Mouse (Mus musculus) embryonic facial prominence, embryonic 11.5 days (tissue): Measurements from ENCODE around the gene Asap3. TPM values are rescaled to one million over a fixed set of nuclear protein-coding genes. Genes with fewer than 3 reads are reported as not detected.

Experiments used
- ATAC-seq: fragments of 200-750 bp; cut with Nextera tagmentation; replicated peaks from 2 replicates; pipeline ENCODE4 v1.8.0; 2017; ENCODE audit warnings: low read depth; ENCODE audit not compliant: insufficient number of reproducible peaks, low FRiP score, low TSS enrichment
- DNase-seq: peaks from one replicate; pipeline ENCODE4 v3.0.0-alpha.2; 2015; ENCODE audit warnings: low spot score
- H3K27ac ChIP-seq: fragments of 300-500 bp; sonication (generic); replicated peaks from 2 replicates; pipeline ENCODE4 v1.5.1; 2014; ENCODE audit warnings: mild to moderate bottlenecking, low read depth, low read length, control low read depth
- H3K27me3 ChIP-seq: fragments of 300-500 bp; sonication (generic); 2 replicates; pipeline ENCODE4 v1.6.1; 2014; ENCODE audit warnings: mild to moderate bottlenecking, low read length, moderate library complexity, mixed read lengths; ENCODE audit not compliant: control insufficient read depth, insufficient read depth
- H3K36me3 ChIP-seq: fragments of 300-500 bp; sonication (generic); replicated peaks from 2 replicates; pipeline ENCODE4 v1.6.1; 2014; ENCODE audit warnings: low read depth, mild to moderate bottlenecking, low read length, moderate library complexity, mixed read lengths; ENCODE audit not compliant: control insufficient read depth, insufficient read depth
- H3K4me1 ChIP-seq: fragments of 300-500 bp; sonication (generic); 2 replicates; pipeline ENCODE4 v1.6.1; 2014; ENCODE audit warnings: low read length, mixed read lengths; ENCODE audit not compliant: control insufficient read depth, insufficient read depth
- H3K4me2 ChIP-seq: fragments of 300-500 bp; sonication (generic); 2 replicates; pipeline ENCODE4 v1.6.1; 2014; ENCODE audit warnings: low read depth, mild to moderate bottlenecking, control low read depth, low read length, moderate library complexity
- H3K4me3 ChIP-seq: fragments of 300-500 bp; sonication (generic); 2 replicates; pipeline ENCODE4 v1.5.1; 2014; ENCODE audit warnings: low read depth, low read length, control low read depth
- H3K9ac ChIP-seq: fragments of 300-500 bp; sonication (generic); replicated peaks from 2 replicates; pipeline ENCODE4 v1.6.1; 2014; ENCODE audit warnings: mild to moderate bottlenecking, control low read depth, low read length
- H3K9me3 ChIP-seq: fragments of 300-500 bp; sonication (generic); replicated peaks from 2 replicates; pipeline ENCODE4 v1.6.1; 2016; ENCODE audit warnings: mild to moderate bottlenecking, low read length, inconsistent platforms, mixed read lengths; ENCODE audit not compliant: control insufficient read depth
- WGBS: fragments of 180-500 bp; shearing (Covaris S2); extraction: QIAGEN DNeasy Blood & Tissue Kit; methylation state at CpG from one replicate; pipeline ENCODE4 v1.1.7; 2014; 5-methylcytosine and 5-hydroxymethylcytosine counted together
- polyA plus RNA-seq: library from polyadenylated mRNA; unstranded; fragments of >200 nt; fragmentation: Nextera tagmentation; extraction: Ambion mirVana; gene quantifications from 2 replicates; pipeline ENCODE4 v1.2.1, GENCODE M21; 2014

Gene Asap3
- polyA plus RNA-seq, 1 experiment from 2014 or later, result 2.9 TPM

GRCm38 (mm10) chr4:136244208-136244607, 38.0 kb downstream of the Asap3 start:
- Histone ChIP-seq H3K27ac (no peak overlapping the region), H3K4me3 (no peak overlapping the region), H3K9me3 (no peaks in the 10 kb centered on the region), H3K4me1 (peaks cover 22% of the 10 kb centered on the region), H3K36me3 (no peaks in the 10 kb centered on the region), H3K27me3 (peaks cover 45% of the 10 kb centered on the region), H3K9ac (no peak overlapping the region), H3K4me2 (no peak overlapping the region)
- WGBS, result 58% methylated on average over 7 of the region's 7 CpGs
- DNase-seq (no peak), ATAC-seq (no peak)

- no peaks in the 10 kb centered on the region for H3K36me3 ChIP-seq
- no peak overlapping the region for H3K4me2 ChIP-seq
- no peak for DNase-seq
- H3K4me3 ChIP-seq, result no peak overlapping the region
- 38% methylated on average over 5 of the region's 5 CpGs for WGBS
- peaks cover 22% of the 10 kb centered on the region for H3K4me1 ChIP-seq
- H3K27ac ChIP-seq, result no peak overlapping the region
- no peak for ATAC-seq
- peaks cover 55% of the 10 kb centered on the region for H3K27me3 ChIP-seq
- no peak overlapping the region for H3K9ac ChIP-seq
- no peaks in the 10 kb centered on the region for H3K9me3 ChIP-seq
Observed at GRCm38 (mm10) chr4:136245681-136246080, 39.5 kb downstream of the Asap3 start.

DNA sequence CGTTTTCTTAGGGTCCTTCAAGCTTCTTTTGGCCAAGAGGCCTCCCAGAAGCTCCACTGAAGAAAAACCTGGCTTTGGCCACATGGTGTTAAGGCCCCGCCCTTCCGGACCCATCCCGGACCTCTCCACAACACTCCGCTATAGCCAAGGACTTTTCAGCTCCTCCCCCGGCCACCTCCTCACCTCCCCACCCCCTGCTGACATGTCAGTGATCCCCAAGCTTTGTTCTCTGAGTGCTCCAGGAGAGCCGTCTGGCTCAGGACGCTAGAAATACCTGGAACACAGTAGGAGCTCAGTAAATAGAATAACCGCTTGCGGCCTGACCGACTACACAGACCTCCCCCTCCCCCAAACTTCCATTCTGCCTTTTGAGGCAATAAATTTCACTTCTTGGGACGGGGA, 40.4 kb downstream of the Asap3 start:
- Histone ChIP-seq H3K27ac (no peak overlapping the region), H3K9me3 (no peaks in the 10 kb centered on the region), H3K4me3 (no peak overlapping the region), H3K4me2 (no peak overlapping the region), H3K9ac (no peak overlapping the region), H3K27me3 (peaks cover 55% of the 10 kb centered on the region), H3K36me3 (no peaks in the 10 kb centered on the region), H3K4me1 (peaks cover 22% of the 10 kb centered on the region)
- no peak for DNase-seq
- 3% methylated on average over 12 of the region's 12 CpGs for WGBS
- ATAC-seq, result no peak

- Histone ChIP-seq H3K9me3 (no peaks in the 10 kb centered on the region), H3K27ac (no peak overlapping the region), H3K4me2 (peak overlapping the region; percentile 90), H3K36me3 (no peaks in the 10 kb centered on the region), H3K4me1 (peaks cover 22% of the 10 kb centered on the region), H3K9ac (no peak overlapping the region), H3K27me3 (peaks cover 55% of the 10 kb centered on the region), H3K4me3 (peak overlapping the region; percentile 46)
- under 1% methylated on average over 14 of the region's 14 CpGs for WGBS
- peak; percentile 28 for DNase-seq
- ATAC-seq, result no peak
Observed at GRCm38 (mm10) chr4:136247386-136247728, 41.2 kb downstream of the Asap3 start.

DNA sequence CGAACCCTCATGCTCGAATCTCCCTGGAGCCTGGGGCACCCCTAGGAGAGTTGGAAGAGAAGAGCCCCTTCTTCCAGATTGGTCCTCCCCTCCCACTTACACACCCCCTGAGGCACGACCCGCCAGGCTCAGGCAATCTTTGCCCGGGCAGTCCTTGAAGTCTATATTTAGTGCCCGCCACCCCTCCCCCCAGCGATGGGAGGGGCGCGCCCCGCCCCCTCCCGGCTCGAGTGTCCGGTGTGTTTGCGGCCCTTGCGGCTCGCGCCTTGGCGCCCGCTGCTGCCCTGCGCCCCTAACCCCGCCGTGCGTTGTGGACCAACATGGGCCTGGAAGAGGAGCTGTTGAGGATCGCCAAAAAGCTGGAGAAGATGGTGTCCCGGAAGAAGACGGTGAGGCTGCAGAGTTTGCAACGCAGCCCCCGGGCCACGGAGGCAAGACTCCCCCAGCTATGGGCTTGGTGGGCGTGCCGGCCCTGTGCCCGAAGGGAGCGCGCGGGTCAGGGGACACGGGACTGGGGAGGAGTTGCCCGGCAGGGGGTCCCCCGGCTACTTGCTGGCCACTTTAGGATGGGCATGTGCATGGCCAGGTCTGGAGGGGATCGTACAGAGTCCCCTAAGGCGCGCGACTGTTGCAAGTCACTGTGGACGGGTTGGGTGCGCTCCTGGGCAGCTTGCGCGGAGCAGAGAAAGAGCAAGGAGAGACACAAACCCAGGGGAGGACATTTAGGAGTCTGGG, 41.7 kb downstream of the Asap3 start, which contains the start of gene Tcea3:
Gene Tcea3 (plus strand): TSS at position 1 of the 735 bp plus-strand sequence.
- DNase-seq, result peak; percentile 47
- H3K9ac ChIP-seq, result peak within 1 kb of the TSS; percentile 34
- no peaks in the 10 kb centered on the region for H3K36me3 ChIP-seq
- 0 out of 2 replicates have a peak, but pooled peaks have one; percentile 31 for ATAC-seq
- H3K4me3 ChIP-seq, result peak within 1 kb of the TSS; percentile 46
- peaks cover 22% of the 10 kb centered on the region for H3K4me1 ChIP-seq
- H3K27ac ChIP-seq, result no peak within 1 kb of the TSS
- peaks cover 55% of the 10 kb centered on the region for H3K27me3 ChIP-seq
- no peaks in the 10 kb centered on the region for H3K9me3 ChIP-seq
- WGBS, result under 1% methylated on average over 45 of the region's 46 CpGs
- H3K4me2 ChIP-seq, result peak within 1 kb of the TSS; percentile 90

- H3K4me3 ChIP-seq, result peak overlapping the region; percentile 46
- WGBS, result 1% methylated on average over 36 of the region's 37 CpGs
- H3K9me3 ChIP-seq, result no peaks in the 10 kb centered on the region
- peak overlapping the region; percentile 34 for H3K9ac ChIP-seq
- H3K4me1 ChIP-seq, result peaks cover 22% of the 10 kb centered on the region
- H3K36me3 ChIP-seq, result no peaks in the 10 kb centered on the region
- ATAC-seq (no peak), DNase-seq (peak; percentile 42)
- H3K27me3 ChIP-seq, result peaks cover 55% of the 10 kb centered on the region
- H3K4me2 ChIP-seq, result peak overlapping the region; percentile 90
- H3K27ac ChIP-seq, result no peak overlapping the region
Observed at GRCm38 (mm10) chr4:136248464-136249331, 42.5 kb downstream of the Asap3 start.

DNA sequence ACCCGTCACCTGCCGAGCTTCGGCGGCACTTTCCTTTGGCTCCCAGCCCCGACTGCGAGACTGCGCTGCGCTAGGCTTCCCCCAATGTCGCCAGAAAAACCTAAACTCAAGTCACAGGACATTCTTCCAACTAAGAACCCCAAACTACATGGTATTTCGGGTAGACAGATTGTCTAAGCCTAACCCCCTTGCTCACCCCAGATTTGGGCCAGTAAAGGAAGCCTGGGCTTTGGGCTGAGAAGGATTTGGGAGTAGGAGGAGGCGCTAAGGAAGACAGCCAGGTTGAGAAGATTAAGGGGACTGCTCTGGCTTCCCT, 43.1 kb downstream of the Asap3 start:
- no peaks in the 10 kb centered on the region for H3K9me3 ChIP-seq
- ATAC-seq (no peak), DNase-seq (no peak)
- H3K4me2 ChIP-seq, result no peak overlapping the region
- H3K4me3 ChIP-seq, result no peak overlapping the region
- 2% methylated on average over 11 of the region's 11 CpGs for WGBS
- H3K4me1 ChIP-seq, result peaks cover 22% of the 10 kb centered on the region
- H3K27me3 ChIP-seq, result peaks cover 53% of the 10 kb centered on the region
- no peaks in the 10 kb centered on the region for H3K36me3 ChIP-seq
- H3K9ac ChIP-seq, result no peak overlapping the region
- no peak overlapping the region for H3K27ac ChIP-seq

DNA sequence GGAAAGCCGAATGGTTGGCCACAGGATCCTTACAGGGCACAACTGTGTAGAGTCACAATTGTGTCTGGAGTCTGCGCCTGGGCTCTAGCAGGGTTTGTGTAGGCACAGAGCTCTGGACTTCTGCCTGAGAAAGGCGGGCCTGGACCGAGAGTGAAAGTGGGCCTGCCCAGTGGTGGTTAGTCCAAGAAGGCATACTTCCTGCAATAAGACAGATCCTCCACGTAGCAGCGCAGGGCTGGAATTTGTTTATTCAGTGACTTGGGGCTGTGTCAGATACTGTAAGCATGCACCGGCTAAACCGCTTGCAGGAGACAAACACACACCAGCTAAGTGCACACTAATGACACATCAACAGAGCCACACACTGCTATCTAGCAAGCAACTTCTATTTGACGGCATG, 43.6 kb downstream of the Asap3 start:
- no peak overlapping the region for H3K9ac ChIP-seq
- WGBS, result 39% methylated on average over 9 of the region's 9 CpGs
- H3K36me3 ChIP-seq, result no peaks in the 10 kb centered on the region
- no peaks in the 10 kb centered on the region for H3K9me3 ChIP-seq
- peaks cover 53% of the 10 kb centered on the region for H3K27me3 ChIP-seq
- DNase-seq, result no peak
- no peak overlapping the region for H3K4me2 ChIP-seq
- peaks cover 22% of the 10 kb centered on the region for H3K4me1 ChIP-seq
- no peak for ATAC-seq
- no peak overlapping the region for H3K4me3 ChIP-seq
- no peak overlapping the region for H3K27ac ChIP-seq
